Mouse (Mus musculus) cerebellum, postnatal 14 days (tissue): ENCODE measurements around the gene Fuca1.
"Not testable (repeated sequence)": the region's sequence is repeated elsewhere in the genome, so short reads cannot be mapped to it uniquely, and the experiment has no call there.

Experiments
- DNase-seq, 2 experiments: peaks; one replicate each; pipeline ENCODE4 v3.0.0; 2021; ENCODE audit warnings: mixed read lengths in 2 of 2

Fuca1 gene

DNA sequence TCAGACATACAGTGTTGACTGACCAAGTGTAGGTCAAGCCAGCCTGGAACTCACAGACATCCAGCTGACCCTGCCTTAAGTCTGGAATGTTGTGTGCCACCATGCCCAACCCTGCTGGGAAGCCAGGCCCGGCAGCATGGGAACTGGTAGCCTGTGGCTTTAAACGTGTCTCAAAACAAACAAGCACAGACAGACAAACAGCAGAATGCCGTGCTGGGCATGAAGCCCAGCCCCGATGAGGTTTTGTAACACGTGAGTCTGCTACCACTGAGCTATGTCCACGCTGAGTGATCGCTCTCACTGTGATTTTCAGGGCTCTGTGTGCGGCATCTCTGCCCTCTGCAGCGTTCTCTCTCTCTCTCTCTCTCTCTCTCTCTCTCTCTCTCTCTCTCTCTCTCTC, 35.4 kb downstream of the Fuca1 start:
- no peak for DNase-seq

DNA sequence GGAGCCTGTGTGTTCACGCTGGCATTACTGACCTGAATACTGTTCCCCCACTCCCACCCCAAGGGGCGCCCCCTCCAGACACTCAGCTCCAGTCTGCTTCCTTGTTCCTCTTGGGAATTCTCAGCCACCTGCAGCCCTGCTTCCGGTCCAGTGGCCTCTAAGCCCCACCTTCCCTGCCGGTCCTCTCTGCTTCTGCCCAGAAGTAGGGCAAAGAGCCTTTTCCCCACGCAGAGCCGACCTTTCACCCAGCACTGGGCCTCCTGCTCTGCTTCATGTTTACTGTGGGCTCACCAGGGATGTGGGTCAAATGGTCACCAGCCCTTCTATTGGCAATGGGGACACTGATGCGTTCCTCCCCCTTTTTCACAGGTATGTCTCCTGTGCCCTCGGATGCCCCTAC, 37.8 kb downstream of the Fuca1 start:
- no peak for DNase-seq

DNA sequence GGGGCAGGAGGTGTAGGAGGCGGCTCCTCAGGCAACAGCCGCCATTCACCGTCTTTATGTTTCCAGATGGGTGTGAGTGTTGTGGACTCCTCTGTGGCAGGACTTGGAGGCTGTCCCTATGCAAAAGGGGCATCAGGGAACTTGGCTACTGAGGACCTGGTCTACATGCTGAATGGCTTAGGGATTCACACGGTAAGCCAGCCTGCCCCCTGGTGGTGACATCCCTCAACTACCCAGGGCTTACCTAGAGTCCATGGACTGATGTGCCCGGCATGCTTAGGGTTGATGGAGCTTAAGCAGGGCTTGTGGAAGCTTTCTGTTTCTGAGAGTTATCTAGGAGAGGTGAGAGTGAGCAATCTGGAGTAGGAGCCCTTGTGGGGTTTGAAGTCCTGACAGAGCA, 40.2 kb downstream of the Fuca1 start:
- DNase-seq: peak; percentile 86 to 93

DNA sequence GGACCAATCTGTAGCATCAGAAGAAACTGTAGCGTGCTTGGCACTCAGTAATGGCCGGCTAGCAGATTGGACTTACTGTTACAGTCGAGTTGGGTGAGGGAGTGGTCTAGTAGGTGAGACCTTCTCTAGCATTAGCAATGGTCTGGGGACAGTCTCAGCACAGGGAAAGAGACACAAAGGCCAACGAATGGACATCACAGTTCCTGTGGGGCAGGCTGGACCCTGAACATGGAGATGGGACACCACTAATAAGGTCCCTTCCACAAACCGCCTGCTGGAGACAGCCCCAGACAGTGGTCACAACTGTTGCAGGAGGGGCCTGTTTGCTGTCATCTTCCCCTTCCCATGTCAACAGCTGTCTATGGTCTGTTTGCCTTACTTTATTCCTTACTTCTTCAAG, 41.2 kb downstream of the Fuca1 start:
- no peak for DNase-seq

DNA sequence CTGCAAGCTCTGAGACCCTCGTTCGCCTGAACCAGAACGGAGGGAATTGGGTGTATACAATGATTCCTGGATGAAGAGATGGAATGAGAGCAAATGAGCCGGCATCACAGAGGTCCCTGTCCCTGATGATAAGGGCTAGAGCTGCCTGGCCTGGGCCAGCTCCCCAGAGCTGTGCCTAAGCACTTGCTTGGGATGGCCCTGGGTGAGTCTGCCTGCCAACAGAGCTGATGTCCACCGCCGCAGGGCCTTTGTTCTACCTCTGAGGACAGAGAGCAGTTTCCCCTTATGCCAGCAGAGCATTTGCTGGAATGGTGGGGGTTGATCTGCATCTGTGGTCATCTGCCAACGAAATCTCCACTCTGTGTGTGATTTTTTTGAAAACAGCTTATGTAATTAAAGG, 41.7 kb downstream of the Fuca1 start:
- DNase-seq: no peak

DNA sequence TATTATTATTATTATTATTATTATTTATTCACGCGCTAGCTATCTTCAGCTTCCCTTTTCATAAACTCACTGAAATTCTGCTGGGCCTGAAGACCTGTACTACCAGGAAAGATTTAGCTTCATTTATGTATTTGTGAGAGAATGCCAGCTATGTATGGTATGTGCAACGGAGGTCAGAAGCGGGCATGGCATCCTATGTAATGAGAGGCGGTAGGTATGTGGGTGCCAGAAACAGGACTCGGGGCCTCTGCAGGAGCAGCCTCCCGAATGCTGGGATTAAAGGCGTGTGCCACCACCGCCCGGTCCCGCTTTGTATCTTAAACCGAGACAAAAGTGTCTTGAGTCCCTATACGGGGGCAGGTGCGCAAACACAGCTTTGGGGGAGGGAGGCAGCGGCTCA, 42.4 kb downstream of the Fuca1 start:
- DNase-seq: no peak

DNA sequence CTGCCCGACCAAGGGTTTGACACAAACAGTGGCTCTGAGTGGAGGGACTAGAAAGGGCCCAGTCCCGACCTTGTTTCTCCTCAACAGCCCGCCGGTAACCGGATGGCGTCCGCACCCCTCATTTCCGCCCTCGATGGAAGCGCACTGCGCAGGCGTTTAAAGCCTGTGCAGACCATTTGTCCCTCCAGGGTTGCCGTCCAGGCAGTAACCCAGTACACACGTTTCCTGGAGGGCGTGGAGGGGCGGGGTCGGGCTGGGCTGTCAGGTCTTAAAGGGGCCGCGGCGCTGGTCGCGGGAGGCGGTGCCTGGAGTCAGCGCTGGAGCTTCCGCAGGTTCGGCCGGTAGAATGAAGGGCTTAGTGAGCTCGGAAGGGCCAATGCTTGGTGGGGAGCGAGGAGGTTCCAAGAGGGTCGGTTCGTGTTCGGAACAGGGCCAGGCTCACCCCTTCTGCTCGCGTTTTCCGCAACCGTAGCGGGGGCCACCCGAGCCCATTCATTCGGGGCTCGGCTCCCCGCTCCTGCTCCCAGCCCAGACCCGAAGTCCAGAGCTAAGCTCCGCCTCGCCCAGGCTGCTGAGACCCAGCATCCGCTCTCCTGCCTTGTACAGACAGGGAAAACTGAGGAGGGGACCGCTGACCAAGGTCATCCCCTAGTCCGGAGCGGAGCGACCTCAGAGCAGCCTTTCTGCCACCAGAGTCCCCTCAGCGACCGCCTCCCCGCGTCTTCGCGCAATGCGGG, 43.1 kb downstream of the Fuca1 start, which contains the start of gene Gale:
Gene Gale (plus strand): TSS at position 271 of the 737 bp plus-strand sequence.
- peak; percentile 96 for DNase-seq

DNA sequence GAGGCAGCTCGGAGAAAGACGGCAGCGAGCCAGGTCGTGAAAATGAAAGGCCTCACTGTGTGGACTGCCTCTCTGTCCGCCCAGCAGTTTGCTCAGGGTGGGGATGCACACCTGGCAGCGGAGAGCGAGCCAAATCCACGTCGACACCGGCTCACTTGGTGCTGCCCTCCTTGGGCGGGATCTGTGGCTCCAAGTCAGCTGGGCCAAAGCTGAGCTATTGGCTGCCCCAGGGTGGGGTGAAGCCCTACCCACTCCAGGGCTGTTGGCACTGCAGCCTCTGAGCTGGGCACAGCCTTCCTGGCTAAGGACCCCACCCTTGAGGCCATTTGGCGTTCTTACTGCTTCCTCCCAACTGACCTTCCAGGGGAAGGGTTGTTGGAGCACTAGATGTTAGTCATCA, 43.9 kb downstream of the Fuca1 start:
- DNase-seq: peak; percentile 64 to 80

DNA sequence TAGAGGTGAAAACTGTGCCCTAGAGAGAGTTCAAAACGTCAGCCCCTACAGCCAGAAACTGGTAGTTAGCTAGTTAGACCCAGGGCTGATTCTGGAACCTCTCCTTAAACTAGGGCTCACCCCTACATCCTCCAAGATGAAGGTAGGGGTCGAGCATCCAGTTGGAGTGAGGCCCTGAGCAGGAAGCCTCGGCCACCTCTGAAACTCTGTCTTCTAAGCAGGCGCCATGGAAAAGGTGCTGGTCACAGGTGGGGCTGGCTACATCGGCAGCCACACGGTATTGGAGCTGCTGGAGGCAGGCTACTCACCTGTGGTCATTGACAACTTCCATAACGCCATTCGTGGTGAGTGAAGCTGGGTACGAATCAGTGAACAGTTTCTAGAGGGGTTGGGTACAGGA, 44.6 kb downstream of the Fuca1 start:
- DNase-seq: no peak

DNA sequence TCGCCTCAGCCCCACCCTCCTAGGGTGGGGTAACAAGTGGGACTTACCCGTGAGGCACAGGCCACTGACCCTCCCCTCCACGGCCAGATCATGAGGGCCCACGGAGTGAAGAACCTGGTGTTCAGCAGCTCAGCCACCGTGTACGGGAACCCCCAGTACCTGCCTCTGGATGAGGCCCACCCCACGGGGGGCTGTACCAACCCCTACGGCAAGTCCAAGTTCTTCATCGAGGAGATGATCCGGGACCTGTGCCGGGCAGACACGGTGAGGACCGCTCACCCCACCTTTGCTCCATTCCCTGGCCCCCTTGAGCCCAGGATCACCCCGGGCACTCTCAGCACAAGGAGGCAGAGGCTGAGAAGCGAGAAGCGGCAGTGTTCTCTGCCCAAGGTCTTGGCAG, 45.7 kb downstream of the Fuca1 start:
- DNase-seq: no peak

DNA sequence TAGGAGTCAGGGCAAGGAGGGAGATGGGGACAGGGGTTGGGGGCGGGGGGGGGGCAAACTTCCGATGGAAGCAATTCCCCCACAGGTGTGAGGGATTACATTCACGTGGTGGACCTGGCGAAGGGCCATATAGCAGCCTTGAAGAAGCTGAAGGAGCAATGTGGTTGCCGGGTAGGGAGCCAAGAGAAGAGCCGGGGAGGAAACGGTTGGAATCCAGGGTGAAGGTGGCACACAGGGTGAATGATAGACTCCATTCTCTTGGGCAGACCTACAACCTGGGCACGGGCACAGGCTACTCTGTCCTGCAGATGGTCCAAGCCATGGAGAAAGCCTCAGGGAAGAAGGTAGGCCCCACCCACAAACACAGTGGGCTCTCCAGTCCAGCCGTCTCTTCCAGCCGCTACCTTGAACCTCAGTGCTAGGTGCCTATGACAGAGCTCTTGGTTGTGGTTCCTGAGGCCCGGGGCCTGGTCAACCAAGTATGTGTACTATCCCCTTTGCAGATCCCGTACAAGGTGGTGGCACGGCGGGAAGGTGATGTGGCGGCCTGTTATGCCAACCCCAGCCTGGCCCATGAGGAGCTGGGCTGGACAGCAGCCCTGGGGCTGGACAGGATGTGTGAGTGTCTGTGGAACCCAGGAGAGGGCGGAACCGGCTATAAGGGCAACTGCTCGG, 46.7 kb downstream of the Fuca1 start:
- no peak for DNase-seq

DNA sequence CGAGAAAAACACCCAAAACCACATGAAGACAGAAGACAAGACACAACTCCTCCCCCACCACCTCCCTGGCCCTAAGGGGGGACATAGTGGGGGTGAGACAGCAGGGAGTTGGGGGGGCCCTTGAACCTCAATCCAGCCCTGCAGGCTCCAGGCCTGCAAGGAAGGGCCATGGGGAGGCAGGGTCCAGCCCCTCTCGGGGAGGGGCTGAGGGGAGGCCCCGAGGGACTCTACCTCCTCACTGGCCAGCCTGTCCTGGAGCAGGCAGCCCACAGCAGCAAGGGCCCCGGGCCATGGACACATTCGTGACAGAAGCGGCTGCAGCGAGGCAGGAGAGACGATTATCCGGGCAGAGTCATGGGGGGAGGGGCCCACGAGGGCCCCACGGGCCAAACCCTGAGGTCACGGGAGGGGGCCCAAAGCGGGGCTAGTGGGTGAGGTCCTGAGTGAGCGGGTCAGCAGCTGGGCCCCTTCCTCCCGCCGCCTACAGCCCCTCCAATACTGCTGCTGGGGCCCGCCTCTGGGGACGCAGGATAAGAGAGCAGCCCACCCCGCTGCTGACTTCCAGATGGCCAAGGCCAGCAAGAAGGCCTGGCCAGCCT, 47.8 kb downstream of the Fuca1 start:
- DNase-seq: no peak

DNA sequence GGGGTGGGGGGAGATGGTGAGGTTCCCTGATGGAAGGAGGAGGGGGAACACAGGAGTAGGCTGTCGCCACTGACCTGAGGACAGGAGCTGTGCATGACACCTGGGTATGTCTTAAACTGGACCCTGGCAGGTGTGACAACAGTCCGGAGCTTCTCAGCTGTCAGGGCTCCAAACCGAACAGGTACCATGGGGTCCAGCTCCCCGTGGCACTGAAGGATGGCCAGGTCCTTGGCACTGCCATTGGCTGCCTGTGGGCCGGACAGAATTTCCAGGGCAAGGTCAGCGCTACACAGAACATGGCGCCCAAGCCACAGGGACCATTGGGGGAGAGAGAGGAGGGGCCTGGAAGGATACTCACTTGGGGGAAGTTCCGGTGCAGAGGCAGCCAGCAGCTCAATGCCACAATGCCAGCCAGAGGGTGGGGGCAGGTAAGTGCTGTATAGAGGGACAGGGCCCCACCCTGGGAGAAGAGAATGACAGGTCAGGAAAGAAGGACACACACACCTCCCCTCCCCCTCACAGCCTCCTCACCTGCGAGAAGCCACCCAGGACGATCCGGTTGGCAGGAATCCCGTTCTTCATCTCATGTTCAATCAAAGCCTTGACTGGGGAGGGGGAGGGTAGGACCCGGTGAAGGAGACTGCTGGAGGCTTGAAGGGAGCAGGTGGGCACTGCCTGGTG, 48.7 kb downstream of the Fuca1 start:
- peak in 1 of 2 experiments; percentile 45 for DNase-seq

DNA sequence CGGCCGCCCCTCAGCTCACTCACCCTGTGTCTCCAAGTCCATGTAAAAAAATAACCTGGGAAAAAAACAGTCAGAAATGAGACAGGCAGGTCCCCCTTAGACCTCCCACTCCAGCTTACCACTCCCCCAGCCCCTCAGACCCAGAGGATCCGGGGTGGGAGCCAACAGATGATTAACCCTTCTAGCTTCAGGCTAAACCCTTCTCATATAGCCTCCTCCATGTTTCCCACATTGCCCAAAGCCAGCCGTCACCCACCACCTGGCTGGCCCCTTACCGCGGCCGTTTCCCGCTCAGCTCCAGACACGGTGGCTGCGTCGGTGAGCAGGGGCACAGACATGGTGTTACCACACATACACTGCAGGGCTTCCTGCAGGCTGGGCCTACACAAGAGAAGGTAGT, 50.0 kb downstream of the Fuca1 start:
- DNase-seq: no peak

DNA sequence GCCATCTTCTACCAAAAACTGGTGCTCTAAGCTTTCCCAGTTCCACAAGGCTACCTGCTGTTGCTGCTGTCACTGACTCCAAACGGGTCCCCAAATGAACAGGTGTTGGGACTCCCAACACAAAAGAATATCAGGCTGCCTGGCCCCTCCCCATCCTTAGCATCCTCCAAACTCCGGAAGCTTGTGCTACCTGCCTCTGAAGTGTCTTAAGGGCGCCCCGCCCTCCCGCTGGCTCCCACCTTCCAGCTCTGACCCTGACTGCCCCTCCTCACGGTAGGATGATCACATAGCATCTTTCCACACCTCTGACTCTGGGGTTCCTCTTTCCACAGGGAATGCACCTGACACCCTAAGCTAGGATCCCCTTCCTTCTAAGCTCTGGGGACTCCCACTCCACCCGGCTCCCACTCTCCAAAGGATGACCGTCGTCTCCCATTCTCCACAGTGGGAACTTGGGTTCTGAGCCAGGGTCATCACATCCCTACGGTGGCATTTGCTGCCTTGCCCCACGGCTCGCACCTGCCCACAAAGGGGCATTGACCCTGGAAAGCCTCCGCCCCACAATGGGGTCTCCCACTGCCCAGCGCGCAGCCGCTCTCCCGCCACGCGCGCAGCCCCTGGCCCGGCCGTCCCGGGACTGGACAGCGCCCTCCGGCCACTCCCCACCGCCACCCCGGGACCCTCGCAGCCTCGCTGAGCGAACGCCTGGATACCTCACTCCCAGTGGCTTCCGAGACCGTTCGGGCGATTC, 51.4 kb downstream of the Fuca1 start:
- DNase-seq: peak; percentile 26

DNA sequence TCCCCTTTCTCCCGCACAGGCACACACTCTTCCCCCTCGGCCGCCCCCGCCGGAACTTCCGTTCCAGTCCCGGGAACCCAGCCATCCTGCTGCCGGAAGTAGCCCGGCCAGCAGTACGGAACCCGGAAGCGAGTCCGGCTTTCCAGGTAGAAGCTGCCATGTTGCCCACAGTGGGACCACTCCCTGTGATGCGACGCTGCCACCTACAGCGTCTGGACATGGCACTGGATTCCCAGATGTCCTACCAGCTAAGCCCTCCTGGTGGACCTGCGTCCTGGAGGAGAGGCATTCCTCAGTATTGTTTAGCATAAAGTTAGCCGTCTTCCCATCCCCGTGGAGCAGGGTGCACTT, 52.0 kb downstream of the Fuca1 start, which contains the start of gene Lypla2:
Gene Lypla2 (minus strand): TSS at position 71 of the 351 bp plus-strand sequence.
- DNase-seq: peak; percentile 92 to 94

DNA sequence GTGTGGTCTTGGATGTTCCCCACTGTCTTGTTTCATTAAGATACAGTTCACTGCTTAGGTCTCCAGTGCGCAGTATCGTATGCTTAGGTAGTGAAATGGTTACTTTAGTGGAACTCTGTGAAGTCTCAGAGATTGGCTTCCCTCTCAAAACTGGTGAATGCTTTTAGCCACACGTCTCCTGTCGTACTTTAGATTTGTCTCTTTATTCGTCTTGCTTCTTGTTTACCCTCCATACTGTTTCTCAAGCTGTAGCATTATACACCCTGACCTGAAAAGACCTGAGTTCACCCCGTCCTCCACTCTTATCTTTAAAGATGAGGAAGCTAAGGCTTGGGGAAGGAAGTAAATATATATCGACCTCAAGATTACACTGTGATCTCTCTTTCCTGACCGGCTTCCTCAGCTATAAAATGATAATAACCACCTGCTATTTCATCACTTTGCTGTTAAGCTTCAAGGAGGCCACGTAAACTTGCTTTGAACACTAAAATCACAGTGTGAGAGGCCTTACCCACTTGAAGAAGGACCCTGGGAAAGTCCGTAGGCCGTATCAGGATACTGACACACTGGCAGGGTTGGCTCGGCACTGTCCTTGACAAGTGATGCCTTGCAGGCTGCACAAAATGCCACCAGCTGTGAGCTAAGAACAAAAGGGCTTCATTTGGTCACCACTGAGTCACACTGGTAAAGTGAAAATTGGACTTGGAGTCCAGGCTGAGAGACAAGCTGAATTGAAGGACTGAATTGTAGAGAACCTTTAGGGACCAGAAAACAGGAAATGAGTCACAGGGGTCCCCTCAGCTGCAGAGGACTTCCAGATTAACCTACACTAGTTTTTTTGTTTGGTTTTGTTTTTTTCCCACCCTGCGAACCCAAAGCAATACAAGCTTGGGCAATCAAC, 52.6 kb downstream of the Fuca1 start:
- peak in 1 of 2 experiments; percentile 16 for DNase-seq

DNA sequence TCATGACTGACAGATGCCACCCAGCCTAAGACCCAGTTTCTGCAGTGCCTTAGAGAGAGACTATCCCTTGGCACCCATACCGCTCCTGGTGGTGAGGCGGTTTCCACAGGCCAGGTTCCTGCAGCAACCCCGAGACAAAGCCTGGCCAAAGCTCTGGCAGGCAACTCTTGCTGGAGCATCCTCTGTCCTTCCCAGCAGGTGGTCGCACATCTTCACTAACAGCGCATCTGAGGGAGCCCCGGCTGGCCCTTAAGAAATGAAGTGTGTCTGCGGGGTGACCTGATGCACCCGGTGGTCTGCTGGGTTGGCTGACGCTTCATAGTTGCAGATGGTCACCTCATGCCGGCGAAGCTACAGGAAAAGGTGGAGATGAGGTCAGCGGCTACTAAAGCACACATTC, 55.6 kb downstream of the Fuca1 start:
- DNase-seq: peak in 1 of 2 experiments; percentile 33

DNA sequence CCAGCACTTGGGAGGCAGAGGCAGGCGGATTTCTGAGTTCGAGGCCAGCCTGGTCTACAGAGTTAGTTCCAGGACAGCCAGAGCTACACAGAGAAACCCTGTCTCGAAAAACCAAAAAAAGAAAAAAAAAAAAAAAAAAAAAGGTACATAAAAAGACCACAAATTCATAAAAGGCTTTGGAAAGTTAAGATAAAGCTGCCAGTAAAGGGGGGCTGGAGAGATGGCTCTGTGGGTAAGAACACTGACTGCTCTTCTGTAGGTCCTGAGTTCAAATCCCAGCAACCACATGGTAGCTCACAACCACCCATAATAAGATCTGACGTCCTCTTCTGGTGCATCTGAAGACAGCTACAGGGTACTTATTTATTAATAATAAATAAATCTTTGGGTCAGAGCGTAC, 59.7 kb downstream of the Fuca1 start:
- not testable (repeated sequence) for DNase-seq

DNA sequence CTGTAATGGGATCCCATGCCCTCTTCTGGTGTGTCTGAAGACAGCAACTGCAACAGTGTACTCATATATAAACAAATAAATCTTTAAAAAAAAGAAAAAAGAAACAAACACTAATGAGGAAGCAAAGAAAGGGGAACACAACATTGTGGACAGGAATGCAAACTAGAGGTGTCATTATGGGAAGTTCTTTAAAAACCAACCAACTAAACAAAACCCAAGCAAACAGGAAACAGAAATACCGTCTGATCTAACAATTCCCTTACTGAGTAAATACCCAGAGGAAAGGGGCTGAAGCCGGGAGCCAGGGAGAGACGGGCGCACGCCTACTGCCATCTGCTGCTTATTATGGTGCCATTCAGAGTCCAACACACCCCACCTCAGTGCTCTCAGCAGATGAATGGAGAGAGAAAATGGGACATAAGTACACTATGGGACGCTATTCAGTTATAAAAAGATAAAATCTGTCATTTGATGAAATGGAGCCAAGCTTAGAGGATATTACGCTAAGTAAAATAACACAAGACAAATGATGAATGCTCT, 61.1 kb downstream of the Fuca1 start:
- peak; percentile 49 to 58 for DNase-seq

DNA sequence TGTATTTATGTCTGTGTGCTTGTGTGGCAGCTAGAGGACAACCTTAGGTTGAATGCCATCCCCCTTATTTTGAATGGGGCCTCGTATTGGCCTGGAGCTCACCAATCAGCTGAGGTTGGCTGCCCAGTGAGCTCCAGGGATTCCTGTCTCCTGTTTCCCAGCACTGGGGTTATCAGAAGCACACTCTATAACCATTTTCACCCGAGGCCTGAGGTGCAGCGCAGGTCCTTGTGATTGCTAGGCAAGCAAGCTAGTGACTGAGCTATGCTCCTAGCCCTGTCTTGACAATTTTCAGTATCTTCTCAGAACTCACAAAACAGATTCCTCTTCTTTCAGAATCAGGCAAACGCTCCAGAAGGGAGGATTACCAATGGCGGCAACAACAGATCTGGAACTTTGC, 64.0 kb downstream of the Fuca1 start:
- DNase-seq: no peak
